Mouse (Mus musculus) lung, postnatal 4 days (tissue): ENCODE results near the gene Smpdl3a.

Experiments
- DNase-seq, 2 experiments: peaks; one replicate each; pipeline ENCODE4 v3.0.0; 2021

The Smpdl3a gene

GRCm38 (mm10) chr10:57822473-57822872 lies 28.3 kb downstream of the Smpdl3a start:
- no peak for DNase-seq

GRCm38 (mm10) chr10:57828649-57829048 lies 34.5 kb downstream of the Smpdl3a start:
- DNase-seq = no peak

GRCm38 (mm10) chr10:57829621-57830020 lies 35.5 kb downstream of the Smpdl3a start:
- no peak for DNase-seq

DNA sequence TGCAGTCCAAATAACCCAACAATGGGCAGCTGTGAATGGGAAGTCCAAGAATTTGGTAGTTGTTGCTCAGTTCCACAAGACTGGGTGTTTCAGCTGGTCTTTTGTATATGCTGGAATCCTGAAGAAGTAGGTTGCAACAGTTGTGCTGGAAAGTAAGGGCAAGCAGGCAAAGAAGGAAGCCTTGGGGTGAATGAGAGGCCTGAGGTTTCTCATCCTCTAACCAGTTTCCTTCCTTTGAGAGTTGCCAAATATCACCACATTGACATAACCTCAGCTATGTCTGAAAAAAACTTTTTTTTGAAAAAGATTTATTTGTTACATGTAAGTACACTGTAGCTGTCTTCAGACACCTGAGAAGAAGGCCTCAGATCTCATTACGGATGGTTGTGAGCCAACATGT lies 41.0 kb downstream of the Smpdl3a start:
- no peak for DNase-seq

GRCm38 (mm10) chr10:57835982-57836381 lies 41.8 kb downstream of the Smpdl3a start:
- no peak for DNase-seq

DNA sequence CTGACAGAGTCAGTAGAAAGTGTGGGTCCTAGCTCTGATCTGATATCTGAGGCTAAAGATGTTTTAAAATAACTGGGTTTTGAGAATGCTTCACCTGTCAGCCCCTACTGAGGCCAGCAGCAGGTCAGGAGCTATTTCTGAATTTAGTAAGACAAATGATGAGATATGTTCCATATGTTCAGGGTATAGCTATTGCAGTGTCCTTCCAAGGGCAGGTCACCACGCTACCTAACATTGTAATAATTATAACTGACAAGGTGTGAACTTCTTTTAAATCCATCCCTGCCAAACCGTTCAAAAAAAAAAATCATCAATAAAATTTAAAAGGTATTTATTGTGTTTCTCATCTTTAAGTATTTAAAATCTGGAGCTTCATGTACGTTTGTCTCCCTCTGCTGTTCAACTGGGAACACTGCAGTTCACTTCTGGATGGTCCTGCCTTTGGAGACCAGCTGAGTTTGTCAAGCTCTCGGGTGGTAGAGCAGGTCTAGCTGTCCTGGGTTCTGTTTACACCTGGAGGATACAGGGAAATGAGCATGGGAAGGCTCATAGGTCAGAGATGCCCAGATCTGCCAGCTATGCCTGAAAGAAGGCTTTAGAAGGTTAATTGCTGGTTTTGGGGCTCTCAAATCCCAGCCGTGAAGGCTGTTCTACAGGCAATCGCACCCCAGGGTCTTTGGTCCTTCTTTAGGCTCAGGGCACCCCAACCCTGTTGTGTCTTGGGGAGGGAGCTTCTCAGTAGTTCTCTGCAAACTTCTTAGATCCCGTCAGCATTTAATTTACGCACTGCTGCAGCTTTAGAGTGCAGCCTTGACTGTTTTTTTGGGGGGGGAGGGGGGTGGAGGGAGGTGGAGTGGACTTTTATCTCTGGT lies 47.7 kb downstream of the Smpdl3a start:
- DNase-seq = peak in 1 of 2 experiments; percentile 53

GRCm38 (mm10) chr10:57847916-57848682 lies 54.0 kb downstream of the Smpdl3a start:
- DNase-seq = peak in 1 of 2 experiments; percentile 18
